Comparison of ENCODE assay signal across 9 mouse cellular contexts in genomic region chr10:13916645-13917342, GRCm38 (mm10). TPM values are rescaled to one million over a fixed set of nuclear protein-coding genes. Genes with fewer than 3 reads are reported as not detected.
DNase-seq lines count a peak whose midpoint lies in the region; ATAC-seq and TF ChIP-seq lines count a peak whose summit lies in the region.
"Had no signal": no experiment of that assay in that cellular context is flagged by ENCODE, and none has a peak within 500 bp of the region (broad histone marks: within the 10 kb centered on the region; RNA-seq: fewer than 3 reads in every experiment).

No protein-coding gene starts in this region.

- peak; percentile 86 for ATAC-seq in forebrain, postnatal 0 days
- peak; percentile 94 for ATAC-seq in hindbrain, embryonic 12.5 days (ENCODE audit: low FRiP score)

- H3K9me3 ChIP-seq in forebrain, postnatal 0 days (ENCODE audit: low read length), result no peaks in the 10 kb centered on the region
- no peaks in the 10 kb centered on the region for H3K9me3 ChIP-seq in hindbrain, embryonic 12.5 days (replicated peaks)
- H3K9me3 ChIP-seq: liver, embryonic 13.5 days had no signal

- no peaks in the 10 kb centered on the region for H3K36me3 ChIP-seq in forebrain, postnatal 0 days (ENCODE audit: insufficient read depth)
- H3K36me3 ChIP-seq in hindbrain, embryonic 12.5 days, result no peaks in the 10 kb centered on the region
- H3K36me3 ChIP-seq: liver, embryonic 13.5 days had no signal

- no peaks in the 10 kb centered on the region for H3K4me1 ChIP-seq in cerebellum, adult 2 months (ENCODE audit: control insufficient read depth, insufficient read depth, low read length)
- no peaks in the 10 kb centered on the region for H3K4me1 ChIP-seq in forebrain, postnatal 0 days (ENCODE audit: insufficient read depth)
- H3K4me1 ChIP-seq in hindbrain, embryonic 12.5 days, result peaks cover 13% of the 10 kb centered on the region
- no peaks in the 10 kb centered on the region for H3K4me1 ChIP-seq in lung, adult 2 months (ENCODE audit: control insufficient read depth, insufficient read depth, low read length)
- H3K4me1 ChIP-seq: liver, embryonic 13.5 days had no signal

- peak; percentile 88 for DNase-seq in heart, adult 11 months
- DNase-seq in heart, adult 8-10 months (ENCODE audit: low spot score), result no peak
- DNase-seq in cerebellum, adult 2 months, result peak; percentile 64 to 69
- peak; percentile 50 for DNase-seq in forebrain, postnatal 0 days
- DNase-seq in lung, adult 2 months, result peak; percentile 5
- DNase-seq in retina, postnatal 1 day, result peak; percentile 77
- no peak for DNase-seq in yolk sac, embryonic 10.5 days (ENCODE audit: low spot score)
- DNase-seq: liver, embryonic 13.5 days had no signal

- TF ChIP-seq POLR2A in cerebellum, adult 2 months (IDR thresholded peaks at IDR 0.05; ENCODE audit: borderline replicate concordance, insufficient read depth, low read length), result no peak
- no peak for TF ChIP-seq POLR2A in lung, adult 2 months (IDR thresholded peaks at IDR 0.05; ENCODE audit: borderline replicate concordance, extremely low read depth, low read depth, low read length)

- peak overlapping the region; percentile 16 for H3K4me3 ChIP-seq in cerebellum, adult 2 months (replicated peaks; ENCODE audit: insufficient read depth, low read depth, low read length)
- no peak overlapping the region for H3K4me3 ChIP-seq in forebrain, postnatal 0 days (ENCODE audit: low read depth, low read length)
- H3K4me3 ChIP-seq in hindbrain, embryonic 12.5 days, result no peak overlapping the region
- H3K4me3 ChIP-seq in lung, adult 2 months (replicated peaks; ENCODE audit: extremely low read depth, low read depth, low read length), result no peak overlapping the region
- H3K4me3 ChIP-seq: liver, embryonic 13.5 days had no signal

- no peak overlapping the region for H3K27ac ChIP-seq in cerebellum, adult 2 months (ENCODE audit: insufficient read depth, low read length)
- no peak overlapping the region for H3K27ac ChIP-seq in forebrain, postnatal 0 days (ENCODE audit: low read depth, low read length)
- no peak overlapping the region for H3K27ac ChIP-seq in hindbrain, embryonic 12.5 days
- H3K27ac ChIP-seq: liver, embryonic 13.5 days had no signal

- no peak for TF ChIP-seq CTCF in cerebellum, adult 2 months (IDR thresholded peaks at IDR 0.05; ENCODE audit: borderline replicate concordance, insufficient read depth, low read depth, low read length)
- no peak for TF ChIP-seq CTCF in forebrain, postnatal 0 days (IDR thresholded peaks at IDR 0.05; ENCODE audit: low read depth)
- no peak for TF ChIP-seq CTCF in lung, adult 2 months (IDR thresholded peaks at IDR 0.05; ENCODE audit: insufficient read depth, low read length)

- peak overlapping the region; percentile 14; the same call in 1 of the 2 replicates for H3K4me2 ChIP-seq in forebrain, postnatal 0 days (ENCODE audit: low read depth)
- 0 out of 2 replicates have a peak overlapping the region, but pooled peaks have one; percentile 9 for H3K4me2 ChIP-seq in hindbrain, embryonic 12.5 days (replicated peaks)
- H3K4me2 ChIP-seq: liver, embryonic 13.5 days had no signal

- H3K9ac ChIP-seq in forebrain, postnatal 0 days, result no peak overlapping the region
- no peak overlapping the region for H3K9ac ChIP-seq in hindbrain, embryonic 12.5 days
- H3K9ac ChIP-seq: liver, embryonic 13.5 days had no signal

- H3K27me3 ChIP-seq in cerebellum, adult 2 months (ENCODE audit: control insufficient read depth, insufficient read depth, low read length), result no peaks in the 10 kb centered on the region
- H3K27me3 ChIP-seq in forebrain, postnatal 0 days (ENCODE audit: insufficient read depth, low read length), result no peaks in the 10 kb centered on the region
- no peaks in the 10 kb centered on the region for H3K27me3 ChIP-seq in hindbrain, embryonic 12.5 days
- H3K27me3 ChIP-seq: liver, embryonic 13.5 days had no signal

- WGBS in cerebellum, adult 2 months, result 23% methylated on average over 12 of the region's 12 CpGs
- 14% methylated on average over 12 of the region's 12 CpGs for WGBS in forebrain, postnatal 0 days
- WGBS in hindbrain, embryonic 12.5 days, result 16% methylated on average over 12 of the region's 12 CpGs
- 46% methylated on average over 12 of the region's 12 CpGs for WGBS in lung, adult 2 months

RNA-seq across cellular contexts. Expression of gene Aig1, which starts 48.0 kb away (rescaled TPM):
- total RNA-seq in heart, adult 8-10 months (2022), result 10 to 100 TPM; 58.1 to 65.1 (median 58.9) TPM
- polyA plus RNA-seq in cerebellum, adult 2 months (2012; rRNA removed), result 130 and 132 TPM in 2 replicates
- total RNA-seq in forebrain, postnatal 0 days (2014; rRNA removed), result 103 and 129 TPM in 2 replicates
- 79.9 and 98.2 TPM in 2 replicates for polyA plus RNA-seq in forebrain, postnatal 0 days (2015; fragmentation: Nextera tagmentation; extraction: Ambion mirVana)
- polyA plus RNA-seq in hindbrain, embryonic 12.5 days (2016; fragmentation: Nextera tagmentation; extraction: Ambion mirVana), result 39.9 and 43.1 TPM in 2 replicates
- 67.5 and 76.5 TPM in 2 replicates for polyA plus RNA-seq in lung, adult 2 months (2012; rRNA removed)

RNA-seq across cellular contexts. Expression of gene Hivep2, which starts 49.1 kb away (rescaled TPM):
- total RNA-seq in heart, adult 8-10 months (2022), result 10 to 100 TPM; 20.4 to 25.8 (median 22.1) TPM
- polyA plus RNA-seq in cerebellum, adult 2 months (2012; rRNA removed), result 55.2 and 60.4 TPM in 2 replicates
- 55.4 and 66.6 TPM in 2 replicates for total RNA-seq in forebrain, postnatal 0 days (2014; rRNA removed)
- 17.8 and 22.9 TPM in 2 replicates for polyA plus RNA-seq in forebrain, postnatal 0 days (2015; fragmentation: Nextera tagmentation; extraction: Ambion mirVana)
- 6.5 and 8.3 TPM in 2 replicates for polyA plus RNA-seq in hindbrain, embryonic 12.5 days (2016; fragmentation: Nextera tagmentation; extraction: Ambion mirVana)
- polyA plus RNA-seq in lung, adult 2 months (2012; rRNA removed), result 7.9 and 11.0 TPM in 2 replicates

Comparison
In these comparisons a context has a peak if more than half of its experiments do, and no peak if none do; other contexts are left out.
1. DNase-seq: peak in heart, adult 11 months (single experiment), cerebellum, adult 2 months (2 of 2), forebrain, postnatal 0 days (single experiment), lung, adult 2 months (single experiment) and retina, postnatal 1 day (single experiment); none in heart, adult 8-10 months (single experiment) and yolk sac, embryonic 10.5 days (single experiment).